Mouse (Mus musculus) gastrocnemius, postnatal 4 days (tissue): Measurements from ENCODE around the gene Eif5. TPM values are rescaled to one million over a fixed set of nuclear protein-coding genes. Genes with fewer than 3 reads are reported as not detected.

ENCODE experiments used
- DNase-seq, 2 experiments: peaks; one replicate each; pipeline ENCODE4 v3.0.0; 2021 to 2022; ENCODE audit warnings: low spot score in 2 of 2, mixed read lengths in 2 of 2
- total RNA-seq, 2 experiments: library from RNA; stranded (reverse); gene quantifications; 2 replicates each; pipeline ENCODE4 v1.2.3; 2021

The Eif5 gene
- total RNA-seq, 2 experiments from 2014 or later: 157 to 160 TPM

- no peak for DNase-seq
Observed at GRCm38 (mm10) chr12:111560286-111560685, 22.5 kb downstream of the Eif5 start.

DNA sequence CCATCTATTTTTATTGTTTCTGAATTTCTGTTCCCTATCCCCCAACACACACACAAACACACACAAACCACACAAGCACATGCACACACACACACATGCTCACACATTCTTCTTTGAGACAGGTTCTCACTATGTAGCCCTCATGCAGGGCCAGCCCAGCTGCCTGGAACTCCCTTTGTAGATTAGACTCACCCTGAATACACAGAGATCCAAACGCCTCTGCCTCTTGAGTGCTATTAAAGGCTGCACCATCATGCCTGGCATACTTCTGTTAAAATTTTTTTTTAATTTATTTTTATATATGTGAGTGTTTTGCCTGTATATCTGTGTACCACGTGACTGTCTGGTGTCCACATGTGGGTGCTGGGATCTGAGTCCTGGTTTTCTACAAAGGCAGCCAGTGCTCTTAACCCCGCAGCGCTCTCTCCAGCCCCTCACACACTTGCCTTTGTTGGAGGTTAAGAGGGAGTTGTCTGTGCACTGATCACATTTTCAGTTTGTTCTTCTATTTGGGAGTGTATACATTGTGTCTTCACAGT lies 24.5 kb downstream of the Eif5 start:
- DNase-seq: no peak

DNA sequence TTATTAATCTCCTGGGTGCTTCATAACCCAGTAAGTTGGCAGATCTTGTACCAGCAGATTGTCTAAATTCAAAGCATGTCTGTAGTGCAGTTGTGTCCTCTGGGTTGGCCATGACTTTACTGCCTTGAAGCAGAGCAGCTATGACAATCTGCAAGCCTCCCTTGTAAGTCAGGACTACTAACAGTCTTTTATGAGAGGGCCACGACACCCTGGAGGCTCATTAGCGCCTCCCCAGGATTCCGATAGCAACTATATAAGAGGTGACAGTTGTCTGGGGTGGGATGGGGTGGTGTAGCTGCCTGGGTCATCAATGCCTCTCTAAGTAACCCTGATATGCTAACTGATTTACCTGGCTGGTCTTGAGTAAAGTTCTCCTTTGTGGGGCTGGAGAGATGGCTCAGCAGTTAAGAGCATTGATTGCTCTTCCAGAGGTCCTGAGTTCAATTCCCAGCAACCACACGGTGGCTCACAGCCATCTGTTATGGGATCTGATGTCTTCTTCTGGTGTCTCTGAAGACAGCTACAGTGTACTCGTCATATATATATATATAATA lies 25.3 kb downstream of the Eif5 start:
- DNase-seq: no peak

GRCm38 (mm10) chr12:111565363-111565762 lies 27.5 kb downstream of the Eif5 start:
- DNase-seq: no peak

GRCm38 (mm10) chr12:111568836-111569235 lies 31.0 kb downstream of the Eif5 start:
- DNase-seq: no peak

DNA sequence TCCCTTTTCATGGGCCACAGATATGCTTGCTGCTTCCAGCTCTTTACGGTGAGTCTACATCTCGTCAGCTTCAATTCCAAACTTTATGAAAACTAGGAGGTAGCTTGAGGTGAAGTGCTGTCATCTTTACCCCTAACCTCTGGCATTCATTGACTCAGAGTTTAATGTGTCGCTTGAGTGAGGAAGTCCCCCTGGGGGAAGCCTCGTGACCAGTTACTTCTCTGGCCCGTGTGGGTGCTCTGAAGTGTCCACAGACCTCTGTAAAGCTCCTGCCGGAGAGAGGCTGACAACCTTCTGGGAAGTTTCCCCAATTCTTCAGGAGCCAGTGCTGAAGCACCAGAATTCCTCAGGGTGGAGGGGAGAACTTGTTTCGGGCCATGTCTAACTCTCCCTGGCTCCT lies 34.6 kb downstream of the Eif5 start:
- DNase-seq: no peak

GRCm38 (mm10) chr12:111573315-111573714 lies 35.5 kb downstream of the Eif5 start:
- DNase-seq: no peak

DNA sequence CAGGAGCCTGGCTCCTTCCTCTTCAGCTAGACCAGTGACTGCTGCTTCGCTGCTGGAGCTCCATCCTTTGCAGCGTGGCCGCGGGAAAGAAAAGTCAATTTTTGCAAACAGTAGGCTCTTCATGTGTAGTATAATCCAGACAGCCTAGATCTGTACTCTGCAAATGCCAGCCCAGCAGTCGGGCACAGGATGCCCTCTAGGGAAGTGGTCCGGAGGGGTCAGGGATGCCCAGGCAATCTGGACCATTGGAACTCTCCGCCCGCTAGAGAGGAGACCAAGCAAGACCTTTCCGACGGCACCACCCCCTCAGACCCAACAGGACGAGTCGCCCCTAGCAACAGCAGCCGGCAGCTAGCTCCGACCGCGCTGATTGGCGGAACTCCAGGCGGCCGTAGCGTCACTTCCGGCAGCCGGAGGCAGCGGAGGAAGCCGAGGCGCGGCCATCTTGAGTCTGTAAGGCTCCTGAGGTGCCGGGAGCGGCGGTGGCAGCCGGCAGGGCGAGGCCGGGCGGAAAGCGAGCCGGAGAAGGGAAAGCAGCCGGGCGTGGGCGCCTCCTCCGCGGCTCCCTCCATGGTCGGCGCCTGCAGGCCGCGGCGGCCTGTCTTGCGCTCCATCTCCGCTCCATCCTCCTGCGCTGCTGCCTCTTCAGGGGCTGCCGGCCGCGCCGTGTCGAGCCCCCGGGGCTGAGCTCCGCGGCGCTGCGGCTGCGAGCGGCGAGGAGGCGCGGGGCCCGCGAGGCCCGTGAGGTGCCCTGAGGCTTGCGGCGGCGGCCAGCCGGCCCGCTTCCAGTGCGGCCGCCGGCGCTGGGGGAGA lies 36.5 kb downstream of the Eif5 start, which contains the start of gene Mark3:
Gene Mark3 (plus strand): TSS at position 450 of the 813 bp plus-strand sequence.
- peak; percentile 98 for DNase-seq

DNA sequence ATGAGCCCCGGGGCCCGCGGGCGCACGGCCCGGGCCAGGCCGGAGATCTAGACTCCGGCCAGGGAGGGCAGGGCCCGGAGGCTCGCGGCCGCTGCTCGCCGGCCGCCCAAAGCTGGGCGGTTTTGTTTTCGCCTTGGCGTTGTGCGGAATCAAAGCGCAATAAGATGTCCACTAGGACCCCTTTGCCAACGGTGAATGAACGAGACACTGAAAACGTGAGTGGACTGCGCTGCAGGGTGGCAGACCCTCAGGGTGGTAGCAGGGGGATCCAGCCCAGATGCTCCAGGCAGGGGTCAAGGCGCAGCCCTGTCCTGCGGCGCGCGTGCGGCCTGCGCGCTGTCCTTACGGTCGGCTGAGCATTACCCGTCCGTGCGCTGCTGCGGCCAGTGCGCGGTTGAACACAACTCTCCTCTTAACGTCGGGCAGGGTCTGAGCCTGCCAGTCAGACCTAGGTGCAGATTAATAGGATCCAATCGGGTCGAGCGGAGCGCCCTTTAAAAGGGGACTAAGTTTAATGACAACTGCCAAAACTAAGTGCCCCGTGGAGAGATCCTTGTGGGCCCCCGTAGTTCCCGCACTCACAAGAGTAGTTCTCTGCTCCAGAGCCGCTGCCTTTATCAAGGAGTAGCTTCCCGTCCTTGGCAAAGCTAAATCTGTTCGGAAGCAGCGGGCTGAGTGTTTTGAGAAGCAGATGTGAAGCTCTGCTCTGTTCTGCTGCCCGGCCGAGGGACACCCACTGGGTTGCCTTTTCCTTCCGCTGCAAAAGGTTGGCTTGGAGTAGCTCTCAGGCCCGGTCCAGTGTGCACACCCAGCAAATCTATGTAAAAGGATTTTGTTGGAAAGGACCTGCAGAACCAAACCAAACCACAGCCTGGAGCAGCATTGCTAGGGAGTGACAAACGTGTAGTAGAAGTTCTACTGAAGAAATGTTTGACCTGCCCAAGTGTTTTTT lies 37.3 kb downstream of the Eif5 start:
- peak in 1 of 2 experiments; percentile 41 for DNase-seq

- DNase-seq: no peak
Observed at GRCm38 (mm10) chr12:111583058-111583457, 45.2 kb downstream of the Eif5 start.

- DNase-seq: no peak
Observed at GRCm38 (mm10) chr12:111584401-111584800, 46.6 kb downstream of the Eif5 start.

- DNase-seq: no peak
Observed at GRCm38 (mm10) chr12:111587252-111587651, 49.4 kb downstream of the Eif5 start.

GRCm38 (mm10) chr12:111592407-111593021 lies 54.7 kb downstream of the Eif5 start:
- no peak for DNase-seq

DNA sequence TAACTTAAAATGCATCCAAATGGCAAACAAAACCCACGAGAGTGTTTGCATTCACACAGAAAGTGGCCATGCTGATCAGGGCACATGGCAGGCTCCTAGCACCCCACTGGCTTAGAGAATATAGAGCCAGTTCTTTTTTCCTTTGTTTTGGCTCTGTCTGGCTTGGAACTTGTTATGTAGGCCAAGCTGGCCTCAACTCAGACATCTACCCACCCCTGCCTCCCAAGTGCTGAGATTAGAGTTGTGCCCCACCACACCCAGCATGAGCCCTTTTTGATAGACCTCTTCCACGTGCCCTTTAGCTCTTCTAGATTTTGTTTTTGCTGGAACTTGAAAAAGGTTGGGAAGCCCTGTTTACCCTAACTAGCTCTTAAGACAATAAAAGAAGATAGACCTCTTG lies 56.0 kb downstream of the Eif5 start:
- DNase-seq: no peak

Other genes starting within 250 kb of the Eif5 start
- 10 to 100 TPM; 69.1 to 74.5 TPM for gene Cdc42bpb, start 160.3 kb upstream of the Eif5 start, total RNA-seq
- under 1 TPM in 1 of 2 experiments, not detected in 1; 0.59 TPM for gene Lbhd2, start 131.2 kb upstream of the Eif5 start, total RNA-seq
- 1 to 10 TPM; 5.0 to 6.1 TPM for gene Exoc3l4, start 121.0 kb upstream of the Eif5 start, total RNA-seq
- 10 to 100 TPM in 1 of 2 experiments, 1 to 10 TPM in 1; 7.0 to 10.2 TPM for gene Tnfaip2, start 95.5 kb upstream of the Eif5 start, total RNA-seq
- 1 to 10 TPM; 6.9 to 7.5 TPM for gene Gm266, start 52.2 kb upstream of the Eif5 start, total RNA-seq
- 10 to 100 TPM; 62.1 to 72.5 TPM for gene Mark3, start 36.5 kb downstream of the Eif5 start, total RNA-seq
- 10 to 100 TPM; 48.6 to 61.8 TPM for gene Ckb, start 134.3 kb downstream of the Eif5 start, total RNA-seq
- gene Trmt61a, start 140.1 kb downstream of the Eif5 start, total RNA-seq: 1 to 10 TPM; 7.3 to 7.9 TPM
- 10 to 100 TPM; 27.5 to 32.1 TPM for gene Bag5, start 175.2 kb downstream of the Eif5 start, total RNA-seq
- gene Apopt1, start 175.2 kb downstream of the Eif5 start, total RNA-seq: 10 to 100 TPM; 36.1 to 40.1 TPM
- 100 to 1,000 TPM; 117 to 120 TPM for gene Klc1, start 220.8 kb downstream of the Eif5 start, total RNA-seq